Mouse (Mus musculus): ENCODE results near the gene Tmem97.

Tmem97 gene

GRCm38 (mm10) chr11:78513106-78513790 lies 37.3 kb downstream of the Tmem97 start:
- no peak for DNase-seq (ENCODE audit: extremely low read depth, low read depth, low spot score)

GRCm38 (mm10) chr11:78512025-78512957 lies 38.3 kb downstream of the Tmem97 start, which contains the start of the genes Tmem199 and Poldip2:
Gene Tmem199 (minus strand): TSS chr11:78512172.
Gene Poldip2 (plus strand): TSS chr11:78512193.
- DNase-seq (ENCODE audit: extremely low read depth, low read depth, low spot score): no peak

- no peak for DNase-seq (ENCODE audit: extremely low read depth, low read depth, low spot score)
Observed at GRCm38 (mm10) chr11:78509148-78509547, 41.4 kb downstream of the Tmem97 start.

GRCm38 (mm10) chr11:78505430-78505829 lies 45.1 kb downstream of the Tmem97 start:
- no peak for DNase-seq (ENCODE audit: extremely low read depth, low read depth, low spot score)

- DNase-seq (ENCODE audit: extremely low read depth, low read depth, low spot score): no peak
Observed at GRCm38 (mm10) chr11:78502909-78503650, 47.5 kb downstream of the Tmem97 start, which contains the start of gene Sebox. Gene Sebox (plus strand): TSS chr11:78503447.

GRCm38 (mm10) chr11:78501529-78501928 lies 49.0 kb downstream of the Tmem97 start:
- DNase-seq (ENCODE audit: extremely low read depth, low read depth, low spot score): no peak

GRCm38 (mm10) chr11:78500623-78501202 lies 49.9 kb downstream of the Tmem97 start:
- no peak for DNase-seq (ENCODE audit: extremely low read depth, low read depth, low spot score)

- no peak for DNase-seq (ENCODE audit: extremely low read depth, low read depth, low spot score)
Observed at GRCm38 (mm10) chr11:78499543-78499942, 51.0 kb downstream of the Tmem97 start.

GRCm38 (mm10) chr11:78499004-78499403 lies 51.6 kb downstream of the Tmem97 start, which contains the start of gene Vtn:
Gene Vtn (plus strand): TSS chr11:78499091.
- DNase-seq (ENCODE audit: extremely low read depth, low read depth, low spot score): no peak

- DNase-seq (ENCODE audit: extremely low read depth, low read depth, low spot score): peak; percentile 21
Observed at GRCm38 (mm10) chr11:78497544-78498522, 52.7 kb downstream of the Tmem97 start, which contains the start of gene Sarm1. Gene Sarm1 (minus strand): TSS chr11:78497754.

- no peak for DNase-seq (ENCODE audit: extremely low read depth, low read depth, low spot score)
Observed at GRCm38 (mm10) chr11:78497071-78497541, 53.5 kb downstream of the Tmem97 start.

- DNase-seq (ENCODE audit: extremely low read depth, low read depth, low spot score): no peak
Observed at GRCm38 (mm10) chr11:78495904-78496303, 54.7 kb downstream of the Tmem97 start.

All from fat pad, adult 2 months (tissue).